Mouse (Mus musculus) ES-CJ7 (cell line): ENCODE results near the gene 1810010H24Rik.
"Not testable (repeated sequence)": the region's sequence is repeated elsewhere in the genome, so short reads cannot be mapped to it uniquely, and the experiment has no call there.

Experiments used
- DNase-seq: peaks from one replicate; pipeline ENCODE4 v3.0.0; 2011; ENCODE audit warnings: low read depth, low spot score

The 1810010H24Rik gene

GRCm38 (mm10) chr11:107012324-107013017 lies 13.0 kb upstream of the 1810010H24Rik start:
- DNase-seq = peak; percentile 97

- peak; percentile 79 for DNase-seq
Measured at GRCm38 (mm10) chr11:107014020-107014585, 11.4 kb upstream of the 1810010H24Rik start.

DNA sequence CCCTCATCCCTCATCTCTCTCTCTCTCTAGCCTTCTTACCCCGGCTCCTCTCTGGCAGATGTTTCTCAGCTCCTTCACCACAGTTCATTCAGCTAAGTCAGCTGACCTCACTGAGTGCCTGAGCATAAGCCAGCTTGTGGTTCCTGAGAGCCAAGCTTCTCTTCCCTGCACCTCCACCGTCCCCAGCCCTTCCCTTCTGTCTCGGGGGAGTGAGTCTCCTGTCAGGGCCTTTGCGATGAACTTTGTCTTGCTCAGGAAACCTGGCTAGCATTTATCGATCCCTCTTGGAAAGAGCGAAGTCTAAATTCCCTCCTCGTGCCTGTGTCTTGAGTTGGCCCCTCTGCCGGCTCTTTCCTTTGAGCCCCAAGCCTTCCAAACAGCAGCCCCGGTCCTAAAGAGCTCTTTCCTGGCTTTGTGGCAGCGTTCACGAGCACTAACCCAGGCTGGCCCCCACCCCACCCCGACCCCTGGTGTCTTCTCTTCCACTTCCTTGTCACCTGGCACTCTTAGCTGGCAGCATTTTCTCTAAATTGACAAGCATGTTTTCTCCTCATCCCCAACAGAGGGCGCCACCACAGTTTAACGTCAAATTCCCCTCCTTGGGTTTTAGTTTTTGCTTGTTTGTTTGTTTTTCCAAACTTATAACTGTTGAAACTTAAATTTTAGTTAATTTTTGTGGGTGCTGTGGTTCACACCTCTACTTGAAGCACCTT lies 10.7 kb upstream of the 1810010H24Rik start:
- peak; percentile 85 for DNase-seq

GRCm38 (mm10) chr11:107015535-107016187 lies 9.8 kb upstream of the 1810010H24Rik start:
- peak; percentile 87 for DNase-seq

DNA sequence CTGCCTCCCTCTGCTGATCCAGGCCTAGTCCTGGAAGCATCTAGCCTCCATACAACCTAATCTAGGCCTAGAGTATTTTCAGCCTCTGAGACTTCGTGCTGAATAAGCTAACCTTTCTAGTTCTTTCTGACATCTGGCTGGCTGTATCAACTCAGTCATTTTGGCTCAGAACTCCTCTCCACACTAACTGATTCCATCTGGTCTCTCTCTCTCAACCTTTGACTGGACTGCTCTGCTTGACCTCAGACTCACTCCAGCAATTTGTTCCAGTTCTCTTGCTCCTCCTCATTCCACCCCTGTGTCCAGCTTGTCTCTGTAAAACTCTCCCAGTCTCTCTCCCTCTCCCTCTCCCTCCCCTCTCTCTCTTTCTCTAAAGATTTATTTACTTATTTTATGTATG lies 8.6 kb upstream of the 1810010H24Rik start:
- DNase-seq = no peak

- no peak for DNase-seq
Measured at GRCm38 (mm10) chr11:107017339-107017886, 8.1 kb upstream of the 1810010H24Rik start.

DNA sequence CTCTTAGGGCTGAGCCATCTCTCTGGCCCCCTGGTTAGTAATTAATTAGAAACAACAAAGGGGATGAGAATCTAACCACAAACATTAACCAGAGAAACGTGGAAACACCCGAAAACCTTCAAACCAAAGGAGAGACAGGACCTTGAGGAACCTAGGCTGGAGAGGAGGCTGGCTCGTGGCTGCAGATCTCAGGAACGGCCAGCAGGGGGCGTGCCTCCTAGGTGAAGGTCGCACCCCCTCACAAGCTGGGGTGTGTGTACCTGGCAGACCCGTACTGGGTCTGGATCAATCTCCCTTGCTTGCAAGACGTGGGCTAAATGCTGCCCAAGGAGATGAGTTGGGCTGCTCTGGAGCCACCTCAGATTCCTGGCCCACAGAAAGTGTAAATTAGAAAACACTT lies 6.9 kb upstream of the 1810010H24Rik start:
- DNase-seq = peak; percentile 88

GRCm38 (mm10) chr11:107019318-107019717 lies 6.2 kb upstream of the 1810010H24Rik start:
- DNase-seq = peak; percentile 84

GRCm38 (mm10) chr11:107019722-107020121 lies 5.8 kb upstream of the 1810010H24Rik start:
- not testable (repeated sequence) for DNase-seq

DNA sequence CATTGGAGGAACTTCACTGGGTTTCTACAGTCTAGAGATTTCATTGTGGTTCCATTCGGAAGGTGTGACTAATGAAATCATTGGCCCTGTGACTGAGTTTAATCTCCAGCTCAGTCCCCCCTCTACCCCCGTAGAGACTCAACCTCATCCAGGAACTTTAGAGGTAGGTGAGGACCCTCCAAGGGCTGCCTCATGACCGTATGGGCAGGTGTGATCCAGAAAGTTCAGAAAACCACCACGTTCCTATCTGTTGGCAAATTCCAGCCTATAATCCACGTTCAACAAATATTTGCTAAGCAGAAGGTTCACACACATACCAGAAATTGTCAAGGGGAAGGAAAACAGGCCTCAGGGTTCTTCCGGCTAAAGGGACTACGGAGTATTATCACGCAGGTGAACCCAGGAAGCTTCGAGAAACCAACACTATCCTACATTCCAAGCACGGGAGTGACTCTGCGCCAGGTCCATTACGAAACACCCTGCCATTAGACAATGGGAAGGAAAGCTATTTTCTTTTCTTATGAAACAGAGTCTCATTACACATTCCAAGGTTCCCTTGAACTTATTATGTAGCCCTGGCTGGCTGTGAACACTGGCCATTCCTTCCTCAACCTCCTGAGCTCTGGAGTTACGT lies 3.3 kb upstream of the 1810010H24Rik start:
- DNase-seq = no peak

GRCm38 (mm10) chr11:107024406-107024805 lies 1.1 kb upstream of the 1810010H24Rik start:
- no peak for DNase-seq

GRCm38 (mm10) chr11:107026554-107027430 lies 1.3 kb downstream of the 1810010H24Rik start:
- DNase-seq = no peak

DNA sequence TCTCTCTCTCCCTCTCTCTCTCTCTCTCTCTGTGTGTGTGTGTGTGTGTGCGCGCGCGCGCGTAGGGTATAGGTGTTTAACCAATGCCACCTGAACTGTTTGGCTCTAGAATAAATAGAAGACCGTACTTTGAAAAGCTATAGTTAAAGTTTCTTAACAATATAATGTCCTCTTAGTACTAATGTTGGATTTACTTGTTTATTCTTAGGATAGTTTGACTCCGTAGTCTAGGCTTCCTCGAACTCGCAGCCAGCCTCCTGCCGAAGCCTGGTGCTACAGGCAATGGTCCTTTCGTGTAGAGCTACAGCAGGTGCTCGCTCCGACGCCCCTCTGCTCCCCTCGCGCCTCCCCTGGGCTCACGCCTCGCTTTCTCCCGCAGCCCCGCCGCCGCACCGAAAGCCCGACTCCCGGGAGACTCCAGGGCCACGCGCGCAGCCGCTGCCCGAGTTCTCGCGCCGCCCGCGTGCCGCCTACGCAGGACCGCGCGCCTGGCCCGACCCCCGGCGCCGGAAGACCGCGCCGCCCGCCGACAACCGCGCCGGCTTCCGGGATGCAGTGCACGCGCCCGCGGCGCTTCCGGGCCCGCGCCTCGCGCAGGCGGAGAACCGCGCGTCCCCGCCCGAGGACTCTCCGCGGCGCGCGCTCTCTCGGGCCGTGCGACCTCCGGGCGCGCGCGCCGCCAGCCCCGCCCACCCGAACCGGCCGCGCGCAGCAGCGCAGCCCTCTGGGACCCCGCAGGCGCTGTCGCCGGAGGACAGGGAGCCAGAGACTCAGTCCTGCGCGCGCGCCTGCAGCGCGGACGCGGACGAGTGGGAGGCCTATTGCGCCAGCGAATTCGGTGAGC lies 2.2 kb downstream of the 1810010H24Rik start:
- peak; percentile 85 for DNase-seq

DNA sequence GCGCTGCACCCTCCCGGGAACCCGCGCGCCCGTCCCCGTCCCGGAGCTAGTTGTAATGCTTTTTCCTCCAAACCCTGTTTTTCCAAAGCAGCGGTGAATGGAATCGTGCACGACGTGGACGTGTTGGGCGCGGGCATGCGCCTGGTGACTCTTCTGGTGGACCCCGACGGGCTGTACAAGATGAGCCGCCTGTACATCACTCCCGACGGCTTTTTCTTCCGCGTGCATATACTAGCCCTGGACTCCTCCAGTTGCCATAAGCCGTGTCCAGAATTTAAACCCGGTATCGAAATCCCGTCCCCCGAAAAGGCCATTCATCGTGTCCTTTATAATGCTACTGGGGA lies 2.8 kb downstream of the 1810010H24Rik start:
- no peak for DNase-seq

- DNase-seq = peak; percentile 56
Measured at GRCm38 (mm10) chr11:107028754-107029153, 3.3 kb downstream of the 1810010H24Rik start.

DNA sequence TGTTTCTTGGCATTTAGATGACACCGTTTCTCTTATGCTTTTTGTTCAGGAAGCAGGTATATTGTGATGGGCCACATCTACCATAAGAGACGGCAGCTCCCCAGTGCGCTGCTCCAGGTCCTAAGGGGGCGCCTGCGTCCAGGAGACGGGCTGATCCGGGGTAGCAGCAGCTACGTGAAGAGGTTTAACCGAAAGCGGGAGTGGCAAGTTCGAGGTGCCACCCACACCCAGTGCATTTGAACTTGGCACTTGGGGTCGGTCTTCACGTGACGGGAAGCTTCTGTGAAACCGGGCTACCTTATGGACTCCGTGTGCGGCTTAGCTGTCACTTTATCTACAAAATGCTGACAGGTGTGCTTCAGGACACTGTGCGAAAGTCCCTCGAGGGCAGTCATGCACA lies 4.1 kb downstream of the 1810010H24Rik start:
- DNase-seq = no peak

DNA sequence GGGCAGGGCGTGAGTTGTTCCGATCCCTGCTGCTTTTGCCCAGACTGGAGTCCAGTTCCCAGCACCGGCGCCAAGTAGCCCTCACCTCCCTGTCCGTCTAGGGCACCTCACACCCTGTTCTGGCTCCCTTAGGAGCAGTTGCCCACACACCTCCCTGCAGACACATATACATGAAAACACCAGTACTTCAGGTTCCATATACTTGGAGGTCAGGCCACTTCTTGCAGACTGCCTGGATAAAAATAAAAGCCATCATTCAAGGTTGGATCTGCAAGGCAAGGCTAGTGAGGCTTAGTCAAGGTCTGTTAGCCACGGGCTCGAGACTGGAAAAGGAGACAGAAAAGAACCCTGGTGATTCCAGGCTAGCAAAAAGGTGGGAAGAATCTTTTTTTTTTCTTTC lies 6.2 kb downstream of the 1810010H24Rik start:
- no peak for DNase-seq

- DNase-seq = no peak
Measured at GRCm38 (mm10) chr11:107034085-107034810, 8.8 kb downstream of the 1810010H24Rik start.

DNA sequence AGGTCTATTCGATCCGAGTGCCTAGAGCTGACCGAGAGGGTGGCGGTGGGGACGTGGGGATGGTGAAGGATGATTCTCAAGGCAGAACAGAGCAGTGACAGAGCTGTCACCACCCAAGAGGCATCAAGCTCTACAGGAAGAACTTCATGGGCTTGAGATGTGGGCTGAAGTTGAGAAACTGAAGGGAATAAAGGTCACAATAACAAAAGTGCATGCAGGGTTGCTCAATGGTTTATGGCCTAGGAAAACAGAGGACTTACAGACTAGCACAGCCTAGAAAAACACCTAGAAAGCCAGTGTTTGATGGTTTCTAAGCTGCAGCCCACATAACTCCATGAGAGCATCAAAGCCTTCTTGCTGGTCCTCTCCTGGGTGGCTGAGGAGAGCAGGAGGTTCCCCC lies 13.9 kb downstream of the 1810010H24Rik start:
- DNase-seq = no peak
